Mouse (Mus musculus): Measurements from ENCODE around the gene Olfr1231. TPM values are rescaled to one million over a fixed set of nuclear protein-coding genes. Genes with fewer than 3 reads are reported as not detected.

Gene Olfr1231
- polyA plus RNA-seq (2014; fragmentation: Nextera tagmentation; extraction: Ambion mirVana), result 0.04 TPM in 1 of 2 replicates, not detected in the other

DNA sequence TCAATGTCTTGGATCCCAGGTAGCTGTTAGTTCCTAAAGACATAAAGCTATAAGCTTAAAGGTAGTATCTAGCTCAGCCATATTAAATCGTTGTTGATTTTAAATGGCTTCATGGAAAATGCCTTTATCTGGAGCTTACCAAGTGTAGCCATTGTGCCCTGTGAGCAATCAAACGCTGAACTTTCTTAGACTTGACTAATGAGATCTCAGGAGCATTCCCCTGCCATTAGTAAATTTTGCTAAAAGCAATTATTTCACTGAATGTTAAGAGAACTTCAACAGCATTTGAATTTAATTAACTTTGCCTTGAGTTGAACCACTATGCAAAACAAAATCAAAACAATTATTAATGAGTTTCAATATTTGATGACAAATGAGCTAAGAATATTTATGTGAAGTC is at the start of gene Olfr1231:
Gene Olfr1231, minus strand, starts transcription at position 101 of the 400 bp plus-strand sequence.
- Histone ChIP-seq H3K27ac (replicated peaks; ENCODE audit: low read depth, low read length) (no peak within 1 kb of the TSS), H3K27me3 (replicated peaks; ENCODE audit: control insufficient read depth, insufficient read depth, low read length) (no peaks in the 10 kb centered on the region), H3K9ac (ENCODE audit: low read depth, low read length) (no peak within 1 kb of the TSS), H3K9me3 (ENCODE audit: control insufficient read depth, low read length) (no peaks in the 10 kb centered on the region), H3K4me1 (ENCODE audit: control insufficient read depth, insufficient read depth, low read length) (no peaks in the 10 kb centered on the region), H3K4me3 (ENCODE audit: low read depth, low read length) (no peak within 1 kb of the TSS), H3K4me2 (ENCODE audit: low read depth, low read length) (no peak within 1 kb of the TSS), H3K36me3 (ENCODE audit: control insufficient read depth, insufficient read depth, low read length) (no peaks in the 10 kb centered on the region)
- ATAC-seq (ENCODE audit: low read depth) (no peak), DNase-seq (ENCODE audit: low spot score) (no peak)
- 71% methylated on average over 2 of the region's 2 CpGs for WGBS

DNA sequence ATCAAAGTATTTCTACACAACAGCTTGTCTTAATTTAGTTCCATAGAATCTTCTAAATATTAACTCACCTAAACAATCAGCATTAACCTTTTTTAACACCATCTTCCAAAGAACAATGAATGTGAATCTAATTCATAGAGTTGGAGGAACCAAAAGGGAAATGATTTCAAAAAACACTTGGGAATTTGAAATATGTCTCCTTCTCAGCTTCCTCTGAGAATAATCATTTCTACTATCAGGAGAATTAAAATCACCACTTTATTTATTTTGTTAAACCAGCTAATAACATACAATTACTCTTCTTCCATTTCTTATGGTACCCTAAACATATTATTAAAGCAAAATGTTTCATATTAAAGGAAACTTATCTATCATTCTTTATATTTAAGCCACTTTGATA is 35.4 kb upstream of the Olfr1231 start, which contains the start of gene Olfr1233:
Gene Olfr1233, minus strand, starts transcription at position 101 of the 400 bp plus-strand sequence.
- no peaks in the 10 kb centered on the region for H3K9me3 ChIP-seq (ENCODE audit: control insufficient read depth, low read length)

DNA sequence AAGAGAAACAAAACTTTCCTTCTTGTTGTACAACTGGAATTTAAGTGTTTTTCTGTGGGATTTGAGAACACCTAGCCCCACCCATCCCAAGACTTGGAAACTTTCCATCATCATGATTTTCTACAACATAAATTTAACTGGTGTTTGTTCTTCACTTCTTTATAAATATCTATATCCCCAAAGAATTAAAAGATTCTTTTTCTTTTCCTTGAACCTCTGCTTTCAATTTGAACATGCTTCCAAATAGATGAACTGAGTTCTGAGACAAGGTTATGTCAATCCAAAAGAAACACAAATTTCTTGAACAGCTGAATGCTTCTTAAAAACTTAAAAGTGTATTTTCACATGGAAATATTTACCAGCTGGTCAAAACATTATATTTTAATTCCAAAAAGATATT is 22.7 kb upstream of the Olfr1231 start, which contains the start of gene Olfr1232:
Gene Olfr1232, minus strand, starts transcription at position 101 of the 400 bp plus-strand sequence.
- no peak within 1 kb of the TSS for H3K27ac ChIP-seq (replicated peaks; ENCODE audit: low read depth, low read length)
- ATAC-seq (ENCODE audit: low read depth) (no peak), DNase-seq (ENCODE audit: low spot score) (no peak)
- no peaks in the 10 kb centered on the region for H3K9me3 ChIP-seq (ENCODE audit: control insufficient read depth, low read length)
- no peak within 1 kb of the TSS for H3K4me2 ChIP-seq (ENCODE audit: low read depth, low read length)
- H3K27me3 ChIP-seq (replicated peaks; ENCODE audit: control insufficient read depth, insufficient read depth, low read length), result no peaks in the 10 kb centered on the region
- H3K4me1 ChIP-seq (ENCODE audit: control insufficient read depth, insufficient read depth, low read length), result no peaks in the 10 kb centered on the region
- H3K36me3 ChIP-seq (ENCODE audit: control insufficient read depth, insufficient read depth, low read length), result no peaks in the 10 kb centered on the region
- no peak within 1 kb of the TSS for H3K9ac ChIP-seq (ENCODE audit: low read depth, low read length)
- no peak within 1 kb of the TSS for H3K4me3 ChIP-seq (ENCODE audit: low read depth, low read length)

More for the DNA sequence above, 35.4 kb upstream of the Olfr1231 start, which contains the start of gene Olfr1233:
- H3K27me3 ChIP-seq (replicated peaks; ENCODE audit: control insufficient read depth, insufficient read depth, low read length), result no peaks in the 10 kb centered on the region
- no peak within 1 kb of the TSS for H3K9ac ChIP-seq (ENCODE audit: low read depth, low read length)
- H3K27ac ChIP-seq (replicated peaks; ENCODE audit: low read depth, low read length), result no peak within 1 kb of the TSS
- no peaks in the 10 kb centered on the region for H3K4me1 ChIP-seq (ENCODE audit: control insufficient read depth, insufficient read depth, low read length)
- H3K4me2 ChIP-seq (ENCODE audit: low read depth, low read length), result no peak within 1 kb of the TSS
- H3K36me3 ChIP-seq (ENCODE audit: control insufficient read depth, insufficient read depth, low read length), result no peaks in the 10 kb centered on the region
- ATAC-seq (ENCODE audit: low read depth) (no peak), DNase-seq (ENCODE audit: low spot score) (no peak)
- no peak within 1 kb of the TSS for H3K4me3 ChIP-seq (ENCODE audit: low read depth, low read length)

DNA sequence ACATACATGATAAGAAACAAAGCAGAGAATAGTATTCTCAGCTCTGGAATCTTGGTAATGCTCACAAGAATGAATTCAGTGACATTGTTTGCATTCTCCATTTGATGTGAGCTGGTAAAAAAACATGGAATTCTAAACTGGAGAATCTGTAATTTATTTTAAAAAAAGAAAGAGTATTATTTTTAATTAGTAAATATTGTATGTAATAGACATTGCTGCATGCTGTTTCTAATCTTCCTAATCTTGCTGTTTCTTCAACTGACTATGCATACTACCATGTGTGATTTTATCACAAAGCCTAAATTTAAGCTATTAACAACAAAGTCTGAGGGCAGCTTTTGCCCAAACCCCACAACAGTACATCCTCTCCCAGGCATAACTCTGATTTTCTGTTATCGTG is 9.7 kb downstream of the Olfr1231 start, which contains the start of gene Olfr1230:
Gene Olfr1230, minus strand, starts transcription at position 101 of the 400 bp plus-strand sequence.
- Histone ChIP-seq H3K4me1 (ENCODE audit: control insufficient read depth, insufficient read depth, low read length) (no peaks in the 10 kb centered on the region), H3K9ac (ENCODE audit: low read depth, low read length) (no peak within 1 kb of the TSS), H3K4me3 (ENCODE audit: low read depth, low read length) (no peak within 1 kb of the TSS), H3K27me3 (replicated peaks; ENCODE audit: control insufficient read depth, insufficient read depth, low read length) (no peaks in the 10 kb centered on the region), H3K4me2 (ENCODE audit: low read depth, low read length) (no peak within 1 kb of the TSS), H3K27ac (replicated peaks; ENCODE audit: low read depth, low read length) (no peak within 1 kb of the TSS), H3K36me3 (ENCODE audit: control insufficient read depth, insufficient read depth, low read length) (no peaks in the 10 kb centered on the region), H3K9me3 (ENCODE audit: control insufficient read depth, low read length) (no peaks in the 10 kb centered on the region)
- DNase-seq (ENCODE audit: low spot score) (no peak), ATAC-seq (ENCODE audit: low read depth) (no peak)
- 90% methylated on average over 1 of the region's 1 CpGs for WGBS

DNA sequence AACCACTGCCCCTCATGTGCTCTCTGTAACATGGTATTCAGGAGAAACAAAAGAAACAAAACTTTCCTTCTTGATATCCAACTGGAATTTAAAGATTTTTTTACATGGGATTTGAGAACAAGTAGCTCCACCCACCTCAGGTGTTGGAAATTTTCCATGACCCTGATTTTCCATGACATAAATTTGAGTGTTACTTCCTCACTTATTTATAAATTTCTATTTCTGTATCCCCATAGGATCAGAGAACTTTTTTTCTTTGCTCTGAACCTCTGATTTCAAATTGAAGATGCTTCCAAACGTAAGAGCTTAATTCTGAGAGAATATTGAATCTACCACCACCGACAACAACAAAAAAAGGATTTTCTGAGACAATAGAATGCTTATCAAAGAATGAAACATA is 19.0 kb downstream of the Olfr1231 start, which contains the start of gene Olfr1229:
Gene Olfr1229, minus strand, starts transcription at position 101 of the 400 bp plus-strand sequence.
- no peaks in the 10 kb centered on the region for H3K9me3 ChIP-seq (ENCODE audit: control insufficient read depth, low read length)
- H3K27ac ChIP-seq (replicated peaks; ENCODE audit: low read depth, low read length), result no peak within 1 kb of the TSS
- DNase-seq (ENCODE audit: low spot score) (no peak), ATAC-seq (ENCODE audit: low read depth) (no peak)
- no peak within 1 kb of the TSS for H3K4me2 ChIP-seq (ENCODE audit: low read depth, low read length)
- 81% methylated on average over 2 of the region's 2 CpGs for WGBS
- no peak within 1 kb of the TSS for H3K4me3 ChIP-seq (ENCODE audit: low read depth, low read length)
- no peaks in the 10 kb centered on the region for H3K36me3 ChIP-seq (ENCODE audit: control insufficient read depth, insufficient read depth, low read length)
- H3K27me3 ChIP-seq (replicated peaks; ENCODE audit: control insufficient read depth, insufficient read depth, low read length), result no peaks in the 10 kb centered on the region
- no peaks in the 10 kb centered on the region for H3K4me1 ChIP-seq (ENCODE audit: control insufficient read depth, insufficient read depth, low read length)
- H3K9ac ChIP-seq (ENCODE audit: low read depth, low read length), result no peak within 1 kb of the TSS

DNA sequence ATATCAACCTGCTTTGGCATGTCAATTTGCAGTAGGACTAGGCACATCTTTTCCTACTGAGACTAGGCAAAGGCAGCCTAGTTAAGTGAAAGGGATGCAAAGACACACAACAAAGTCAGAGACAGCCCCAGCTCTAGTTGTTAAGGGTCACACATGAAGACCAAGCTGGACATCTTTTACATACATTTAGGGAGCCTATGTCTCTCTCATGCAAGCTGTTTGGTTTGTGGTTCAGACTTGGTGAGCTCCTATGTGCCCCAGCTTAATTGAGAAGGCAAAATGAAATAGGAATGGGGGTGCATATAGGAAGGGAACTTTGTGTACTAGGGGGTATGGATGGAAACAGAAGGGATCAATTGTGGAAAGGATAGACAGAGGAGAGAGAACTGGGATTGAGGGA is 52.9 kb downstream of the Olfr1231 start, which contains the start of gene Olfr1228:
Gene Olfr1228, minus strand, starts transcription at position 101 of the 400 bp plus-strand sequence.
- no peak within 1 kb of the TSS for H3K9ac ChIP-seq (ENCODE audit: low read depth, low read length)
- H3K36me3 ChIP-seq (ENCODE audit: control insufficient read depth, insufficient read depth, low read length), result no peaks in the 10 kb centered on the region
- H3K27ac ChIP-seq (replicated peaks; ENCODE audit: low read depth, low read length), result no peak within 1 kb of the TSS

More for the DNA sequence above, 52.9 kb downstream of the Olfr1231 start, which contains the start of gene Olfr1228:
- Histone ChIP-seq H3K27me3 (replicated peaks; ENCODE audit: control insufficient read depth, insufficient read depth, low read length) (no peaks in the 10 kb centered on the region), H3K9me3 (ENCODE audit: control insufficient read depth, low read length) (no peaks in the 10 kb centered on the region), H3K4me2 (ENCODE audit: low read depth, low read length) (no peak within 1 kb of the TSS), H3K4me1 (ENCODE audit: control insufficient read depth, insufficient read depth, low read length) (no peaks in the 10 kb centered on the region), H3K4me3 (ENCODE audit: low read depth, low read length) (no peak within 1 kb of the TSS)
- DNase-seq (ENCODE audit: low spot score) (no peak), ATAC-seq (ENCODE audit: low read depth) (no peak)

Other genes starting within 250 kb of the Olfr1231 start
- gene Olfr1218, start 245.9 kb downstream of the Olfr1231 start, polyA plus RNA-seq (2014; fragmentation: Nextera tagmentation; extraction: Ambion mirVana), result not detected in 2 replicates
- not detected in 2 replicates for gene Olfr1219, start 223.6 kb downstream of the Olfr1231 start, polyA plus RNA-seq (2014; fragmentation: Nextera tagmentation; extraction: Ambion mirVana)
- gene Olfr1220, start 200.2 kb downstream of the Olfr1231 start, polyA plus RNA-seq (2014; fragmentation: Nextera tagmentation; extraction: Ambion mirVana), result not detected in 2 replicates
- gene Olfr1221, start 189.8 kb downstream of the Olfr1231 start, polyA plus RNA-seq (2014; fragmentation: Nextera tagmentation; extraction: Ambion mirVana), result 0.04 TPM in 1 of 2 replicates, not detected in the other
- 0.06 TPM in 1 of 2 replicates, not detected in the other for gene Olfr1222, start 174.0 kb downstream of the Olfr1231 start, polyA plus RNA-seq (2014; fragmentation: Nextera tagmentation; extraction: Ambion mirVana)
- gene Olfr1223, start 155.5 kb downstream of the Olfr1231 start, polyA plus RNA-seq (2014; fragmentation: Nextera tagmentation; extraction: Ambion mirVana), result not detected in 2 replicates
- not detected in 2 replicates for gene Olfr1224-ps1, start 143.0 kb downstream of the Olfr1231 start, polyA plus RNA-seq (2014; fragmentation: Nextera tagmentation; extraction: Ambion mirVana)
- gene Olfr1225, start 132.4 kb downstream of the Olfr1231 start, polyA plus RNA-seq (2014; fragmentation: Nextera tagmentation; extraction: Ambion mirVana), result not detected in 2 replicates
- gene Olfr1226, start 107.0 kb downstream of the Olfr1231 start, polyA plus RNA-seq (2014; fragmentation: Nextera tagmentation; extraction: Ambion mirVana), result 0.08 and 0.14 TPM in 2 replicates
- gene Olfr1228, start 53.0 kb downstream of the Olfr1231 start, polyA plus RNA-seq (2014; fragmentation: Nextera tagmentation; extraction: Ambion mirVana), result not detected in 2 replicates
- not detected in 2 replicates for gene Olfr1229, start 19.1 kb downstream of the Olfr1231 start, polyA plus RNA-seq (2014; fragmentation: Nextera tagmentation; extraction: Ambion mirVana)
- gene Olfr1230, start 9.8 kb downstream of the Olfr1231 start, polyA plus RNA-seq (2014; fragmentation: Nextera tagmentation; extraction: Ambion mirVana), result not detected in 2 replicates
- not detected in 2 replicates for gene Olfr1232, start 22.6 kb upstream of the Olfr1231 start, polyA plus RNA-seq (2014; fragmentation: Nextera tagmentation; extraction: Ambion mirVana)
- 0.06 TPM in 1 of 2 replicates, not detected in the other for gene Olfr1233, start 35.3 kb upstream of the Olfr1231 start, polyA plus RNA-seq (2014; fragmentation: Nextera tagmentation; extraction: Ambion mirVana)
- not detected in 2 replicates for gene Olfr1234, start 57.8 kb upstream of the Olfr1231 start, polyA plus RNA-seq (2014; fragmentation: Nextera tagmentation; extraction: Ambion mirVana)
- not detected in 2 replicates for gene Olfr1238, start 102.6 kb upstream of the Olfr1231 start, polyA plus RNA-seq (2014; fragmentation: Nextera tagmentation; extraction: Ambion mirVana)
- not detected in 2 replicates for gene Olfr1239, start 113.3 kb upstream of the Olfr1231 start, polyA plus RNA-seq (2014; fragmentation: Nextera tagmentation; extraction: Ambion mirVana)
- not detected in 2 replicates for gene Olfr1240, start 135.9 kb upstream of the Olfr1231 start, polyA plus RNA-seq (2014; fragmentation: Nextera tagmentation; extraction: Ambion mirVana)
- not detected in 2 replicates for gene Olfr1241, start 180.1 kb upstream of the Olfr1231 start, polyA plus RNA-seq (2014; fragmentation: Nextera tagmentation; extraction: Ambion mirVana)
- not detected in 2 replicates for gene Olfr1242, start 191.3 kb upstream of the Olfr1231 start, polyA plus RNA-seq (2014; fragmentation: Nextera tagmentation; extraction: Ambion mirVana)
- gene Olfr1243, start 224.4 kb upstream of the Olfr1231 start, polyA plus RNA-seq (2014; fragmentation: Nextera tagmentation; extraction: Ambion mirVana), result not detected in 2 replicates